Mouse (Mus musculus) kidney, postnatal 0 days (tissue): ENCODE measurements at regions not wholly inside any gene's neighbourhood (a gene's known extent, or its start where the extent isn't known, plus 50 kb on each side); places are given as distances from the start of the nearest gene placed in this dataset.

Experiments
- ATAC-seq: fragments of 200-750 bp; cut with Nextera tagmentation; replicated peaks from 2 replicates; pipeline ENCODE4 v1.8.0; 2017; ENCODE audit warnings: low read depth, moderate number of reproducible peaks, moderate TSS enrichment, moderate library complexity; ENCODE audit not compliant: low FRiP score
- DNase-seq: peaks from one replicate; pipeline ENCODE4 v3.0.0-alpha.2; 2016; ENCODE audit warnings: low spot score
- H3K27ac ChIP-seq: fragments of 300-500 bp; sonication (generic); 2 replicates; pipeline ENCODE4 v1.5.1; 2014; ENCODE audit warnings: mild to moderate bottlenecking
- H3K27me3 ChIP-seq: fragments of 300-500 bp; sonication (generic); 2 replicates; pipeline ENCODE4 v1.6.1; 2014; ENCODE audit warnings: low read length, mixed read lengths; ENCODE audit not compliant: insufficient read depth
- H3K36me3 ChIP-seq: fragments of 300-500 bp; sonication (generic); 2 replicates; pipeline ENCODE4 v1.6.1; 2014; ENCODE audit warnings: low read length, mixed read lengths; ENCODE audit not compliant: insufficient read depth
- H3K4me1 ChIP-seq: fragments of 300-500 bp; sonication (generic); replicated peaks from 2 replicates; pipeline ENCODE4 v1.6.1; 2014; ENCODE audit warnings: antibody characterized with exemption, low read length, mixed read lengths; ENCODE audit not compliant: insufficient read depth
- H3K4me2 ChIP-seq: fragments of 300-500 bp; sonication (generic); 2 replicates; pipeline ENCODE4 v1.6.1; 2014; ENCODE audit warnings: mild to moderate bottlenecking, low read length, moderate library complexity, mixed read lengths
- H3K4me3 ChIP-seq: fragments of 300-500 bp; sonication (generic); replicated peaks from 2 replicates; pipeline ENCODE4 v1.5.1; 2014; ENCODE audit warnings: low read depth, low read length
- H3K9ac ChIP-seq: fragments of 300-500 bp; sonication (generic); 2 replicates; pipeline ENCODE4 v1.6.1; 2014; ENCODE audit warnings: low read depth, low read length
- H3K9me3 ChIP-seq: fragments of 300-500 bp; sonication (generic); replicated peaks from 2 replicates; pipeline ENCODE4 v1.6.1; 2016; ENCODE audit warnings: low read length, inconsistent platforms, mixed read lengths
- CTCF ChIP-seq: IDR thresholded peaks from 2 replicates; pipeline ENCODE4 v1.5.1; 2016; ENCODE audit warnings: antibody characterized with exemption, low read depth, mild to moderate bottlenecking, moderate library complexity
- WGBS: fragments of 180-500 bp; shearing (Covaris S2); extraction: QIAGEN DNeasy Blood & Tissue Kit; methylation state at CpG from one replicate; pipeline ENCODE4 v1.1.7; 2014; 5-methylcytosine and 5-hydroxymethylcytosine counted together

GRCm38 (mm10) chr14:92958138-92958537, 932.3 kb downstream of the Pcdh9 start:
- TF ChIP-seq CTCF: no peak

GRCm38 (mm10) chr14:92955485-92955884, 935.0 kb downstream of the Pcdh9 start:
- DNase-seq: no peak
- Histone ChIP-seq H3K4me3 (no peak overlapping the region), H3K27me3 (no peaks in the 10 kb centered on the region), H3K4me1 (no peaks in the 10 kb centered on the region), H3K9me3 (no peaks in the 10 kb centered on the region), H3K4me2 (no peak overlapping the region), H3K9ac (no peak overlapping the region), H3K36me3 (no peaks in the 10 kb centered on the region), H3K27ac (no peak overlapping the region)
- no peak for ATAC-seq
- WGBS: 86% methylated on average over 3 of the region's 3 CpGs
- no peak for TF ChIP-seq CTCF

More at GRCm38 (mm10) chr14:92958138-92958537, 932.3 kb downstream of the Pcdh9 start:
- H3K4me2 ChIP-seq: no peak overlapping the region
- H3K27ac ChIP-seq: no peak overlapping the region
- ATAC-seq: no peak
- WGBS: 25% methylated on average over 2 of the region's 2 CpGs
- no peaks in the 10 kb centered on the region for H3K9me3 ChIP-seq
- H3K9ac ChIP-seq: no peak overlapping the region
- DNase-seq: no peak
- H3K36me3 ChIP-seq: no peaks in the 10 kb centered on the region
- no peaks in the 10 kb centered on the region for H3K4me1 ChIP-seq
- no peak overlapping the region for H3K4me3 ChIP-seq
- no peaks in the 10 kb centered on the region for H3K27me3 ChIP-seq

- Histone ChIP-seq H3K4me3 (no peak overlapping the region), H3K9ac (no peak overlapping the region), H3K36me3 (no peaks in the 10 kb centered on the region), H3K27ac (no peak overlapping the region), H3K27me3 (no peaks in the 10 kb centered on the region), H3K4me2 (no peak overlapping the region), H3K4me1 (no peaks in the 10 kb centered on the region), H3K9me3 (no peaks in the 10 kb centered on the region)
- ATAC-seq (no peak), DNase-seq (no peak)
- no peak for TF ChIP-seq CTCF
- 69% methylated on average over 6 of the region's 6 CpGs for WGBS
These were observed 982.8 kb downstream of the Pcdh9 start for GRCm38 (mm10) chr14:92907623-92908045.

GRCm38 (mm10) chr14:92874548-92874947, 1015.9 kb downstream of the Pcdh9 start:
- Histone ChIP-seq H3K4me2 (no peak overlapping the region), H3K9ac (no peak overlapping the region), H3K27me3 (no peaks in the 10 kb centered on the region), H3K4me1 (no peaks in the 10 kb centered on the region), H3K9me3 (no peaks in the 10 kb centered on the region), H3K27ac (no peak overlapping the region), H3K36me3 (no peaks in the 10 kb centered on the region), H3K4me3 (no peak overlapping the region)
- no peak for DNase-seq
- ATAC-seq: no peak
- TF ChIP-seq CTCF: no peak
- WGBS: 71% methylated on average over 7 of the region's 7 CpGs

- Histone ChIP-seq H3K36me3 (no peaks in the 10 kb centered on the region), H3K9me3 (no peaks in the 10 kb centered on the region), H3K4me3 (no peak overlapping the region), H3K27ac (no peak overlapping the region), H3K4me2 (no peak overlapping the region), H3K27me3 (no peaks in the 10 kb centered on the region), H3K9ac (no peak overlapping the region), H3K4me1 (no peaks in the 10 kb centered on the region)
- no peak for TF ChIP-seq CTCF
- DNase-seq: no peak
- WGBS: 55% methylated on average over 2 of the region's 2 CpGs
- no peak for ATAC-seq
These were observed 1024.0 kb downstream of the Pcdh9 start for GRCm38 (mm10) chr14:92866462-92866861.

- no peaks in the 10 kb centered on the region for H3K4me1 ChIP-seq
- no peak overlapping the region for H3K27ac ChIP-seq
- H3K9me3 ChIP-seq: no peaks in the 10 kb centered on the region
- H3K36me3 ChIP-seq: no peaks in the 10 kb centered on the region
- no peak for TF ChIP-seq CTCF
- ATAC-seq (no peak), DNase-seq (no peak)
- WGBS: 56% methylated on average over 2 of the region's 2 CpGs
- no peak overlapping the region for H3K9ac ChIP-seq
- no peak overlapping the region for H3K4me3 ChIP-seq
- no peaks in the 10 kb centered on the region for H3K27me3 ChIP-seq
- no peak overlapping the region for H3K4me2 ChIP-seq
These were observed 1027.5 kb downstream of the Pcdh9 start for GRCm38 (mm10) chr14:92862942-92863341.

GRCm38 (mm10) chr14:92860723-92861122, 1029.8 kb downstream of the Pcdh9 start:
- DNase-seq: no peak
- ATAC-seq: no peak
- no peaks in the 10 kb centered on the region for H3K36me3 ChIP-seq
- no peak overlapping the region for H3K9ac ChIP-seq
- TF ChIP-seq CTCF: no peak
- H3K4me3 ChIP-seq: no peak overlapping the region
- no peak overlapping the region for H3K4me2 ChIP-seq
- no peaks in the 10 kb centered on the region for H3K27me3 ChIP-seq
- no peaks in the 10 kb centered on the region for H3K9me3 ChIP-seq
- WGBS: 76% methylated on average over 2 of the region's 2 CpGs
- H3K27ac ChIP-seq: no peak overlapping the region
- no peaks in the 10 kb centered on the region for H3K4me1 ChIP-seq
